Mouse (Mus musculus) MEL (cell line): Measurements from ENCODE around the gene 4930544D05Rik. TPM values are rescaled to one million over a fixed set of nuclear protein-coding genes. Genes with fewer than 3 reads are reported as not detected.

Source experiments
- DNase-seq: peaks from one replicate; pipeline ENCODE4 v3.0.0; 2011; ENCODE audit warnings: low read depth, low spot score
- H3K27ac ChIP-seq: 2 replicates; pipeline ENCODE4 v1.5.1; 2012; ENCODE audit warnings: low read depth, mild to moderate bottlenecking, control low read depth, low read length, moderate library complexity; ENCODE audit not compliant: control insufficient read depth
- H3K27me3 ChIP-seq, 2 experiments: fragments of 150-350 bp in 1 of 2; sonication (generic) in 1 of 2; 2 replicates each; pipeline ENCODE4 v1.6.1; 2012; ENCODE audit warnings: low read length in 2 of 2, mild to moderate bottlenecking in 2 of 2, improper control_type of control experiment in 1 of 2, moderate library complexity in 1 of 2; ENCODE audit not compliant: insufficient read depth in 2 of 2, control insufficient read depth in 1 of 2
- H3K36me3 ChIP-seq, 2 experiments: 2 replicates each; pipeline ENCODE4 v1.6.1; 2012 to 2014; ENCODE audit warnings: low read length in 2 of 2, improper control_type of control experiment in 1 of 2, inconsistent platforms in 1 of 2, mild to moderate bottlenecking in 1 of 2; ENCODE audit not compliant: insufficient read depth in 2 of 2, control insufficient read depth in 1 of 2
- H3K4me1 ChIP-seq, 2 experiments: fragments of 150-350 bp in 1 of 2; sonication (generic) in 1 of 2; 2 replicates each; pipeline ENCODE4 v1.6.1; 2012; ENCODE audit warnings: low read length in 2 of 2, improper control_type of control experiment in 1 of 2, mild to moderate bottlenecking in 1 of 2; ENCODE audit not compliant: insufficient read depth in 2 of 2, control insufficient read depth in 1 of 2
- H3K4me3 ChIP-seq, 2 experiments: fragments of 150-350 bp in 1 of 2; sonication (generic) in 1 of 2; 2 replicates each; pipeline ENCODE4 v1.5.1; 2012; ENCODE audit warnings: low read depth in 2 of 2, low read length in 2 of 2, mild to moderate bottlenecking in 2 of 2, moderate library complexity in 2 of 2, control low read depth in 1 of 2, improper control_type of control experiment in 1 of 2; ENCODE audit not compliant: control insufficient read depth in 1 of 2, insufficient read depth in 1 of 2
- H3K79me2 ChIP-seq: 2 replicates; pipeline ENCODE4 v1.6.1; 2012; ENCODE audit warnings: mild to moderate bottlenecking, low read length, moderate library complexity; ENCODE audit not compliant: control insufficient read depth, poor library complexity, insufficient read depth
- H3K9ac ChIP-seq: 2 replicates; pipeline ENCODE4 v1.6.1; 2012; ENCODE audit warnings: low read depth, mild to moderate bottlenecking, control low read depth, low read length, moderate library complexity; ENCODE audit not compliant: control insufficient read depth, poor library complexity, severe bottlenecking
- H3K9me3 ChIP-seq: fragments of 150-350 bp; sonication (generic); replicated peaks from 2 replicates; pipeline ENCODE4 v1.6.1; 2012; ENCODE audit warnings: mild to moderate bottlenecking, low read length, improper control_type of control experiment, moderate library complexity; ENCODE audit not compliant: insufficient read depth
- BHLHE40 ChIP-seq: IDR thresholded peaks from 2 replicates; pipeline ENCODE4 v1.6.1; 2012; ENCODE audit warnings: low read depth, mild to moderate bottlenecking, inconsistent platforms, low read length, improper control_type of control experiment, borderline replicate concordance
- CHD1 ChIP-seq: IDR thresholded peaks from 2 replicates; pipeline ENCODE4 v1.6.1; 2012; ENCODE audit warnings: low read depth, mild to moderate bottlenecking, inconsistent platforms, low read length, improper control_type of control experiment
- CHD2 ChIP-seq: IDR thresholded peaks from 2 replicates; pipeline ENCODE4 v1.6.1; 2011; ENCODE audit warnings: low read length, improper control_type of control experiment
- CTCF ChIP-seq, 3 experiments: IDR thresholded peaks in 2 of 3; conservative IDR thresholded peaks in 1 of 3; 2 replicates each; pipeline ENCODE4 v1.5.1; 2011 to 2012; ENCODE audit warnings: low read length in 3 of 3, low read depth in 2 of 3, mild to moderate bottlenecking in 2 of 3, improper control_type of control experiment in 1 of 3, inconsistent platforms in 1 of 3, mixed read lengths in 1 of 3, moderate library complexity in 1 of 3; ENCODE audit not compliant: control insufficient read depth in 1 of 3, insufficient read depth in 1 of 3, poor library complexity in 1 of 3, severe bottlenecking in 1 of 3
- ELF1 ChIP-seq: IDR thresholded peaks from 2 replicates; pipeline ENCODE4 v1.6.1; 2014; ENCODE audit warnings: low read depth, mild to moderate bottlenecking, inconsistent platforms, low read length, improper control_type of control experiment, moderate library complexity
- EP300 ChIP-seq, 2 experiments: IDR thresholded peaks; 2 replicates each; pipeline ENCODE4 v1.6.1; 2011; ENCODE audit warnings: improper control_type of control experiment in 2 of 2, low read length in 2 of 2, low read depth in 1 of 2, mild to moderate bottlenecking in 1 of 2
- ETS1 ChIP-seq: IDR thresholded peaks from 2 replicates; pipeline ENCODE4 v1.6.1; 2012; ENCODE audit warnings: low read depth, mild to moderate bottlenecking, inconsistent platforms, low read length, improper control_type of control experiment, moderate library complexity
- GABPA ChIP-seq: IDR thresholded peaks from 2 replicates; pipeline ENCODE4 v1.6.1; 2012; ENCODE audit warnings: low read depth, mild to moderate bottlenecking, inconsistent platforms, low read length, improper control_type of control experiment, moderate library complexity
- GATA1 ChIP-seq: IDR thresholded peaks from 2 replicates; pipeline ENCODE4 v1.6.1; 2011; ENCODE audit warnings: low read depth, low read length, improper control_type of control experiment
- HCFC1 ChIP-seq: IDR thresholded peaks from 2 replicates; pipeline ENCODE4 v1.6.1; 2012; ENCODE audit warnings: low read depth, mild to moderate bottlenecking, inconsistent platforms, low read length, improper control_type of control experiment, moderate library complexity
- KAT2A ChIP-seq: conservative IDR thresholded peaks from 2 replicates; pipeline ENCODE4 v1.6.1; 2012; ENCODE audit warnings: low read depth, low read length, improper control_type of control experiment, inconsistent platforms
- MAFK ChIP-seq: IDR thresholded peaks from 2 replicates; pipeline ENCODE4 v1.6.1; 2011; ENCODE audit warnings: low read depth, mild to moderate bottlenecking, low read length, improper control_type of control experiment, borderline replicate concordance
- MEF2A ChIP-seq: IDR thresholded peaks from 2 replicates; pipeline ENCODE4 v1.6.1; 2014; ENCODE audit warnings: low read depth, mild to moderate bottlenecking, inconsistent platforms, low read length, improper control_type of control experiment; ENCODE audit not compliant: poor library complexity, insufficient replicate concordance, severe bottlenecking; ENCODE audit errors: extremely low read depth
- MXI1 ChIP-seq: IDR thresholded peaks from 2 replicates; pipeline ENCODE4 v1.6.1; 2011; ENCODE audit warnings: mild to moderate bottlenecking, low read depth, low read length, improper control_type of control experiment
- MYC ChIP-seq: IDR thresholded peaks from 2 replicates; pipeline ENCODE4 v1.6.1; 2011; ENCODE audit warnings: low read depth, mild to moderate bottlenecking, low read length, improper control_type of control experiment, moderate library complexity
- NELFE ChIP-seq: IDR thresholded peaks from 2 replicates; pipeline ENCODE4 v1.6.1; 2011; ENCODE audit warnings: low read depth, low read length, improper control_type of control experiment
- NRF1 ChIP-seq: IDR thresholded peaks from 2 replicates; pipeline ENCODE4 v1.6.1; 2014; ENCODE audit warnings: low read depth, mild to moderate bottlenecking, inconsistent platforms, low read length, improper control_type of control experiment, moderate library complexity; ENCODE audit not compliant: poor library complexity, insufficient read depth, severe bottlenecking
- POLR2A ChIP-seq, 2 experiments: IDR thresholded peaks; 2 replicates each; pipeline ENCODE4 v1.6.1; 2011 to 2012; ENCODE audit warnings: low read length in 2 of 2, mild to moderate bottlenecking in 2 of 2, control low read depth in 1 of 2, improper control_type of control experiment in 1 of 2, low read depth in 1 of 2, moderate library complexity in 1 of 2; ENCODE audit not compliant: control insufficient read depth in 1 of 2, insufficient read depth in 1 of 2, poor library complexity in 1 of 2
- POLR2AphosphoS2 ChIP-seq: IDR thresholded peaks from 2 replicates; pipeline ENCODE4 v1.6.1; 2011; ENCODE audit warnings: low read length, improper control_type of control experiment
- RCOR1 ChIP-seq: IDR thresholded peaks from 2 replicates; pipeline ENCODE4 v1.6.1; 2012; ENCODE audit warnings: low read depth, mild to moderate bottlenecking, inconsistent platforms, low read length, improper control_type of control experiment
- SIN3A ChIP-seq: IDR thresholded peaks from 2 replicates; pipeline ENCODE4 v1.6.1; 2012; ENCODE audit warnings: low read length, improper control_type of control experiment, inconsistent platforms
- SMC3 ChIP-seq: IDR thresholded peaks from 2 replicates; pipeline ENCODE4 v1.6.1; 2011; ENCODE audit warnings: low read depth, low read length, improper control_type of control experiment
- TAL1 ChIP-seq: IDR thresholded peaks from 2 replicates; pipeline ENCODE4 v1.6.1; 2012; ENCODE audit warnings: mild to moderate bottlenecking, inconsistent platforms, low read length, moderate library complexity, mixed read lengths
- TCF12 ChIP-seq: IDR thresholded peaks from 2 replicates; pipeline ENCODE4 v1.6.1; 2014; ENCODE audit warnings: low read depth, mild to moderate bottlenecking, inconsistent platforms, low read length, improper control_type of control experiment, moderate library complexity
- USF1 ChIP-seq: IDR thresholded peaks from 2 replicates; pipeline ENCODE4 v1.6.1; 2014; ENCODE audit warnings: low read depth, mild to moderate bottlenecking, inconsistent platforms, low read length, improper control_type of control experiment, moderate library complexity
- USF2 ChIP-seq, 2 experiments: IDR thresholded peaks; 2 replicates each; pipeline ENCODE4 v1.6.1; 2011 to 2012; ENCODE audit warnings: improper control_type of control experiment in 2 of 2, low read length in 2 of 2, borderline replicate concordance in 1 of 2, inconsistent platforms in 1 of 2, low read depth in 1 of 2, mild to moderate bottlenecking in 1 of 2; ENCODE audit not compliant: insufficient read depth in 1 of 2
- ZC3H11A ChIP-seq: IDR thresholded peaks from 2 replicates; pipeline ENCODE4 v1.6.1; 2012; ENCODE audit warnings: low read depth, mild to moderate bottlenecking, inconsistent platforms, low read length, improper control_type of control experiment
- ZKSCAN1 ChIP-seq: IDR thresholded peaks from 2 replicates; pipeline ENCODE4 v1.6.1; 2012; ENCODE audit warnings: low read depth, mild to moderate bottlenecking, inconsistent platforms, low read length, improper control_type of control experiment, moderate library complexity
- ZNF384 ChIP-seq: IDR thresholded peaks from 2 replicates; pipeline ENCODE4 v1.6.1; 2012; ENCODE audit warnings: low read depth, mild to moderate bottlenecking, inconsistent platforms, low read length, improper control_type of control experiment
- polyA plus RNA-seq, 2 experiments: library from polyadenylated mRNA; stranded (reverse) in 1 of 2; unstranded in 1 of 2; fragments of >175 nt in 1 of 2; fragments of >200 nt in 1 of 2; gene quantifications; 2 replicates each; pipeline versions ENCODE4 v1.2.1 to v1.2.4; 2012; ENCODE audit warnings: low replicate concordance in 2 of 2, low read depth in 1 of 2; ENCODE audit not compliant: insufficient read length in 2 of 2, insufficient read depth in 1 of 2, missing spikeins in 1 of 2
- total RNA-seq: library from RNA; depleted of rRNA; stranded (reverse); fragments of 300-350 nt; gene quantifications from 2 replicates; pipeline ENCODE4 v1.2.3, GENCODE M21; 2012

4930544D05Rik gene
- total and polyA plus RNA-seq, 3 experiments, result 0.10 TPM; not detected in 2

- TF ChIP-seq MEF2A (no peak), SMC3 (no peak), HCFC1 (no peak), BHLHE40 (no peak), NRF1 (no peak), ZKSCAN1 (no peak), TCF12 (no peak), POLR2A (IDR thresholded peaks at IDR 0.05; ENCODE audit: control insufficient read depth in 1 of 2, insufficient read depth in 1 of 2, low read depth in 1 of 2, low read length in 2 of 2, poor library complexity in 1 of 2) (no peak), CHD1 (no peak), MYC (no peak), TAL1 (no peak), USF1 (no peak), MAFK (no peak), ZNF384 (no peak), ZC3H11A (no peak)
- Histone ChIP-seq H3K27ac (no peak within 1 kb of the TSS), H3K36me3 (peaks cover 0 to 12% of the 10 kb centered on the region in 2 experiments; a peak in 2 of 4 replicates), H3K79me2 (no peaks in the 10 kb centered on the region), H3K9ac (no peak within 1 kb of the TSS), H3K9me3 (no peaks in the 10 kb centered on the region), H3K4me3 (no peak within 1 kb of the TSS), H3K4me1 (peaks cover 8 to 12% of the 10 kb centered on the region in 2 experiments), H3K27me3 (no peaks in the 10 kb centered on the region)
- DNase-seq, result no peak
These were observed 3.5 kb downstream of the 4930544D05Rik start, which contains the start of gene Chrne for GRCm38 (mm10) chr11:70619101-70619500. Gene Chrne, minus strand, starts transcription at chr11:70619216.

DNA sequence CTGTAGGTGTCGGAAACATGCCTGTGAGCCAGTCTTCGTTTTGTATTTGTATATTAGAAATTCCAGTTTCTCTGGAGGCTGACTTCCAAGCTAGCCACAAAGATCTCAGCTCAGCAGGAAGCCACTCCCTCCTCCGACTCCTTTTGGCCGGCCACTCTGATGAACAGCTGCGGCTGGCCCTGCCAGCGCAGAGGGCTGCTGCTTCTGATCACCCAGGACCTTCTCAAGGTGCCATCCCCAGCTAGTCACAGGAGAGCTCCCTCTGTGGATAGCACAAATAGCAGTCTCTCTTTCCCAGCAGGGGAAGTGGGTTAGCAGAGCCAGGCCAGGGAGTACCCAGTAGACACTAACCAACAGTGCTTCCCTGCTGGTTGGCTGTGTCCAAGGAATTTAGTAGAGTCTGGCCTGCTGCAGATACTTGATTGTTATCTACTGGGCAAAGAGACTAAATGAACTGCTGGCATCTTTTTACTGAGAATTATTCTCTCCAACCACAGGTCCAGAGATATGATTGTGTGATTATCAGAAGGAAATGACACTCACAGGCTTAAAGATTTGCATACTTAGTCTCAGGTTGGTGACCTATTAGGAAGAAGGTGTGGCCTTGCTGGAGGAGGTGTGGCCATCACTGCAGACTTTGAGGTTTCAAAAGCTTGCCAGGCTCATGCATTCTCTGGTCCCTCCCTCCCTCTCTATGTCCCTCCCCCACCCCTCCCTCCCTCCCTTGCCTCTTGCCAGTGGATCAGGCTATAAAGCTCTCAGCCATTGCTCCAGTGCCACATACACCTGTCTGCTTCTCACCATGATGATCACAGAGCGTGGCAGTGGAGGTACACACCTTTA is 6.5 kb downstream of the 4930544D05Rik start:
- Histone ChIP-seq H3K36me3 (peaks cover 0 to 12% of the 10 kb centered on the region in 2 experiments; a peak in 2 of 4 replicates), H3K79me2 (no peaks in the 10 kb centered on the region), H3K9ac (no peak overlapping the region), H3K4me1 (peaks cover 5 to 12% of the 10 kb centered on the region in 2 experiments), H3K4me3 (no peak overlapping the region), H3K9me3 (no peaks in the 10 kb centered on the region), H3K27me3 (no peaks in the 10 kb centered on the region), H3K27ac (peak overlapping the region; percentile 55)
- peak; percentile 95 for DNase-seq
- TF ChIP-seq CTCF (IDR thresholded peaks at IDR 0.05 in 2 of 3, conservative IDR thresholded peaks at IDR 0.05 in 1 of 3; ENCODE audit: control insufficient read depth in 1 of 3, insufficient read depth in 1 of 3, low read depth in 2 of 3, low read length in 3 of 3, poor library complexity in 1 of 3, severe bottlenecking in 1 of 3), result peak in 1 of 3 experiments; percentile 22; a peak in 1 of 6 replicates
- no peak for TF ChIP-seq USF2 (IDR thresholded peaks at IDR 0.05; ENCODE audit: borderline replicate concordance in 1 of 2, insufficient read depth in 1 of 2, low read depth in 1 of 2, low read length in 2 of 2)
- TF ChIP-seq GABPA, result no peak
- TF ChIP-seq POLR2AphosphoS2, result no peak
- 0 out of 2 replicates have a peak, but pooled peaks have one; percentile 29 for TF ChIP-seq ZKSCAN1
- peak; percentile 41; the same call in 1 of the 2 replicates for TF ChIP-seq RCOR1
- no peak for TF ChIP-seq CHD2
- no peak for TF ChIP-seq TAL1
- TF ChIP-seq KAT2A, result no peak
- 0 out of 2 replicates have a peak, but pooled peaks have one; percentile 37 for TF ChIP-seq HCFC1
- peak; percentile 23; the same call in 1 of the 2 replicates for TF ChIP-seq SMC3
- no peak for TF ChIP-seq ZNF384
- no peak for TF ChIP-seq MXI1
- TF ChIP-seq EP300 (IDR thresholded peaks at IDR 0.05; ENCODE audit: low read depth in 1 of 2, low read length in 2 of 2), result peak; percentile 5 to 25; a peak in 2 of 4 replicates
- peak; percentile 85 for TF ChIP-seq GATA1
- TF ChIP-seq ETS1, result peak; percentile 59
- no peak for TF ChIP-seq SIN3A
- TF ChIP-seq ELF1, result peak; percentile 36; the same call in 1 of the 2 replicates
- TF ChIP-seq NELFE, result no peak
